Mouse (Mus musculus): ENCODE results near the gene Mmp13. TPM values are rescaled to one million over a fixed set of nuclear protein-coding genes. Genes with fewer than 3 reads are reported as not detected.

The Mmp13 gene
- polyA plus RNA-seq, 1 experiment from 2014 or later = not detected

DNA sequence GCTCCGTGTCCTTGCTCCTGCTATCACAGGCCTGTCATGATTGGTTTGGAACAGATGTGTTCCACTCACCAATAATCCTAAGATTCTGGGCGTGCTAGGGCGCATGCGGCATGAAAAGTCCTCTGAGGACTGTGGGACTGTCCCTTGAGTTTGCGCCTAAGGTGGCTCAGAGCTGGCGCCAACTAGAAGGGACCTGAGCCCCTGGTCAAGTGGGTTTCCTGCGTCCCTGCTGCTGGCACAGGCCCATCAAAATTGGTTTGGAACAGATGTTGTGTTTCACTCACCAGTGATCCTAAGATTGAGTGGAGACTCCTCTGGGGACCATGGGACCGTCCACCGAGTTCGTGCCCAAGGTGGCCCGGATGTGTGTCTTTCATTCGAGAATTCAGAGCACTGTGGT is 17.6 kb downstream of the Mmp13 start:
- H3K4me1 ChIP-seq (replicated peaks; ENCODE audit: control insufficient read depth, insufficient read depth, low read length) = no peaks in the 10 kb centered on the region
- H3K9me3 ChIP-seq (ENCODE audit: control insufficient read depth, low read length) = no peaks in the 10 kb centered on the region
- no peak overlapping the region for H3K4me2 ChIP-seq (replicated peaks)
- DNase-seq (ENCODE audit: low spot score) (no peak), ATAC-seq (ENCODE audit: low FRiP score) (no peak)
- 94% methylated on average over 12 of the region's 12 CpGs for WGBS
- H3K4me3 ChIP-seq (replicated peaks; ENCODE audit: low read length) = no peak overlapping the region
- no peak overlapping the region for H3K27ac ChIP-seq
- no peaks in the 10 kb centered on the region for H3K36me3 ChIP-seq (replicated peaks; ENCODE audit: control insufficient read depth, insufficient read depth)
- no peaks in the 10 kb centered on the region for H3K27me3 ChIP-seq (ENCODE audit: control insufficient read depth, insufficient read depth, low read length)
- H3K9ac ChIP-seq = no peak overlapping the region

DNA sequence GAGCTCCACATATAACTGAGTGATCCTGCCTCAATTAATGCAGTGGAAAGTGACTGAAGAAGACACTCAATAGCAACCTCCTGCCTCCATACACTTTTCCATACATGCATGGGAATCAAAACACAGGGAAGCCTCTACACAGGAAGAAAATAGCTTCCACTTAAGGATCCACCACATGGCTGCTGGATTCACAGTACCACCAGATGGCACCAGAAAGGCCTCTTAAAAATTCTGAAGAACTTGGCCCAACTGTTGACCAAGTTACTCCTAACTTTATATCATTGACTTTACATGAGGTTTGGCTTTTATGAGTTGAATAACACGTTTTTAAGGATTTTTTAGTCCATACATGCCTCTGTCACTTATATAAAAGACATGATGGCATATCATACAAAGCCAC is 19.8 kb downstream of the Mmp13 start:
- 18% methylated on average over 1 of the region's 1 CpGs for WGBS
- H3K4me3 ChIP-seq (replicated peaks; ENCODE audit: low read length) = no peak overlapping the region
- no peaks in the 10 kb centered on the region for H3K9me3 ChIP-seq (ENCODE audit: control insufficient read depth, low read length)
- no peak overlapping the region for H3K27ac ChIP-seq
- no peaks in the 10 kb centered on the region for H3K27me3 ChIP-seq (ENCODE audit: control insufficient read depth, insufficient read depth, low read length)
- no peaks in the 10 kb centered on the region for H3K4me1 ChIP-seq (replicated peaks; ENCODE audit: control insufficient read depth, insufficient read depth, low read length)
- no peak for DNase-seq (ENCODE audit: low spot score)
- H3K4me2 ChIP-seq (replicated peaks) = no peak overlapping the region
- H3K9ac ChIP-seq = no peak overlapping the region
- ATAC-seq (ENCODE audit: low FRiP score) = no peak
- no peaks in the 10 kb centered on the region for H3K36me3 ChIP-seq (replicated peaks; ENCODE audit: control insufficient read depth, insufficient read depth)

DNA sequence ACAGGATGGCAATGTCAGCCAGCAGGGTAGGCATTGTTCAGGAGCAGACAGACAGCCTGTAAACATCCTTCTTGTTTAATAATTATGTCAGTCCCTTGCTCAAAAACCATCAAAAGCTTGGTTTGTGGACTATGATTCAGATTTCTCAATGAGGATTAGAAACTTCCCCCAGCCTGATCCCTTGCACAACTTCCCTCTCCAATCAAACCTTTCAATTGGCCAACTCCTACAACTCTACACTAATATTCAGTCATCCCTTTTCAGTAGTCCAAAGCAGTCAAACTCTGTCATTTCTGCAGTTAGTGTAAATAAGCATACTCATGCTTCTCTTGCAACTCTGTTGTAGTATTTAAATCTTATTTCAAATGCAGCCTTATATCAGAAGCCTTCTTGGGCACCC is 59.5 kb downstream of the Mmp13 start:
- Histone ChIP-seq H3K9ac (no peak overlapping the region), H3K4me2 (replicated peaks) (no peak overlapping the region), H3K9me3 (ENCODE audit: control insufficient read depth, low read length) (no peaks in the 10 kb centered on the region), H3K27me3 (ENCODE audit: control insufficient read depth, insufficient read depth, low read length) (no peaks in the 10 kb centered on the region), H3K36me3 (replicated peaks; ENCODE audit: control insufficient read depth, insufficient read depth) (no peaks in the 10 kb centered on the region), H3K27ac (no peak overlapping the region), H3K4me1 (replicated peaks; ENCODE audit: control insufficient read depth, insufficient read depth, low read length) (no peaks in the 10 kb centered on the region), H3K4me3 (replicated peaks; ENCODE audit: low read length) (no peak overlapping the region)
- no peak for ATAC-seq (ENCODE audit: low FRiP score)
- DNase-seq (ENCODE audit: low spot score) = no peak

Other genes starting within 250 kb of the Mmp13 start
- gene Dync2h1, start 88.1 kb upstream of the Mmp13 start, polyA plus RNA-seq (2014; fragmentation: Nextera tagmentation; extraction: Ambion mirVana) = 23.6 and 23.8 TPM in 2 replicates
- gene Dcun1d5, start 88.0 kb upstream of the Mmp13 start, polyA plus RNA-seq (2014; fragmentation: Nextera tagmentation; extraction: Ambion mirVana) = 119 and 120 TPM in 2 replicates
- not detected in 2 replicates for gene Mmp12, start 71.9 kb downstream of the Mmp13 start, polyA plus RNA-seq (2014; fragmentation: Nextera tagmentation; extraction: Ambion mirVana)
- not detected in 2 replicates for gene Mmp1b, start 115.5 kb downstream of the Mmp13 start, polyA plus RNA-seq (2014; fragmentation: Nextera tagmentation; extraction: Ambion mirVana)
- gene Mmp3, start 173.3 kb downstream of the Mmp13 start, polyA plus RNA-seq (2014; fragmentation: Nextera tagmentation; extraction: Ambion mirVana) = not detected in 2 replicates
- gene Mmp10, start 229.8 kb downstream of the Mmp13 start, polyA plus RNA-seq (2014; fragmentation: Nextera tagmentation; extraction: Ambion mirVana) = not detected in 2 replicates